Mouse (Mus musculus) myocyte (in vitro differentiated cells): ENCODE data around the gene Bbs9. TPM values are rescaled to one million over a fixed set of nuclear protein-coding genes. Genes with fewer than 3 reads are reported as not detected.

Experiments used
- H3K27me3 ChIP-seq: one replicate; pipeline ENCODE4 v1.6.1; 2011; ENCODE audit not compliant: control insufficient read depth, insufficient read depth, insufficient read length
- H3K36me3 ChIP-seq: one replicate; pipeline ENCODE4 v1.6.1; 2011; ENCODE audit not compliant: control insufficient read depth, insufficient read depth
- H3K4me2 ChIP-seq: one replicate; pipeline ENCODE4 v1.6.1; 2011; ENCODE audit warnings: low read depth, control low read depth
- H3K4me3 ChIP-seq: one replicate; pipeline ENCODE4 v1.5.1; 2011; ENCODE audit warnings: mild to moderate bottlenecking, control low read depth, moderate library complexity
- H3K79me2 ChIP-seq: one replicate; pipeline ENCODE4 v1.6.1; 2011; ENCODE audit not compliant: control insufficient read depth, insufficient read depth
- H3ac ChIP-seq: one replicate; pipeline ENCODE4 v1.6.1; 2011; ENCODE audit not compliant: control insufficient read depth, insufficient read length
- CEBPB ChIP-seq: IDR thresholded peaks from 2 replicates; pipeline ENCODE4 v1.6.1; 2011; ENCODE audit warnings: mild to moderate bottlenecking, moderate library complexity; ENCODE audit not compliant: poor library complexity, insufficient read depth, severe bottlenecking
- E2F4 ChIP-seq: IDR thresholded peaks from one replicate; pipeline ENCODE4 v1.6.1; 2011; ENCODE audit warnings: mild to moderate bottlenecking, control low read depth, moderate library complexity; ENCODE audit not compliant: insufficient read depth
- MAX ChIP-seq: IDR thresholded peaks from one replicate; pipeline ENCODE4 v1.6.1; 2011; ENCODE audit warnings: low read depth, mild to moderate bottlenecking, control low read depth
- MYOD1 ChIP-seq, 3 experiments: IDR thresholded peaks; one replicate each; pipeline ENCODE4 v1.6.1; 2011; ENCODE audit warnings: control low read depth in 2 of 3, low read depth in 2 of 3, mild to moderate bottlenecking in 2 of 3, moderate library complexity in 1 of 3; ENCODE audit not compliant: insufficient read length in 2 of 3, control insufficient read depth in 1 of 3
- MYOG ChIP-seq, 3 experiments: IDR thresholded peaks; one replicate each; pipeline ENCODE4 v1.6.1; 2011; ENCODE audit warnings: control low read depth in 2 of 3, low read depth in 2 of 3, mild to moderate bottlenecking in 2 of 3; ENCODE audit not compliant: insufficient read length in 2 of 3, control insufficient read depth in 1 of 3, insufficient read depth in 1 of 3
- POLR2A ChIP-seq: IDR thresholded peaks from one replicate; pipeline ENCODE4 v1.6.1; 2011; ENCODE audit warnings: low read depth, mild to moderate bottlenecking, control low read depth, moderate library complexity; ENCODE audit not compliant: insufficient read length
- POLR2AphosphoS2 ChIP-seq: IDR thresholded peaks from one replicate; pipeline ENCODE4 v1.6.1; 2011; ENCODE audit warnings: low read depth, control low read depth; ENCODE audit not compliant: insufficient read length
- REST ChIP-seq: IDR thresholded peaks from one replicate; pipeline ENCODE4 v1.6.1; 2011; ENCODE audit warnings: mild to moderate bottlenecking, control low read depth, moderate library complexity; ENCODE audit not compliant: insufficient read depth, insufficient read length
- SRF ChIP-seq: IDR thresholded peaks from one replicate; pipeline ENCODE4 v1.6.1; 2011; ENCODE audit warnings: low read depth; ENCODE audit not compliant: control insufficient read depth, insufficient read length
- TCF12 ChIP-seq: IDR thresholded peaks from one replicate; pipeline ENCODE4 v1.6.1; 2011; ENCODE audit warnings: mild to moderate bottlenecking, control low read depth; ENCODE audit not compliant: poor library complexity, insufficient read depth, severe bottlenecking
- TCF3 ChIP-seq: IDR thresholded peaks from one replicate; pipeline ENCODE4 v1.6.1; 2011; ENCODE audit warnings: low read depth, control low read depth; ENCODE audit not compliant: insufficient read length
- USF1 ChIP-seq: IDR thresholded peaks from one replicate; pipeline ENCODE4 v1.6.1; 2011; ENCODE audit warnings: low read depth, mild to moderate bottlenecking, control low read depth, moderate library complexity
- polyA plus RNA-seq: library from polyadenylated mRNA; unstranded; fragments of >200 nt; fragmentation: generic; extraction: Trizol; gene quantifications from one replicate; pipeline ENCODE4 v1.2.1, GENCODE M21; 2012; ENCODE audit warnings: missing spikeins

Bbs9 gene
- polyA plus RNA-seq, 1 experiment = 3.6 TPM

- no peak overlapping the region for H3K4me3 ChIP-seq
- H3K4me2 ChIP-seq = no peak overlapping the region
- no peaks in the 10 kb centered on the region for H3K79me2 ChIP-seq
- TF ChIP-seq REST (no peak), TCF3 (no peak), POLR2A (no peak), TCF12 (no peak), POLR2AphosphoS2 (no peak), MYOD1 (IDR thresholded peaks at IDR 0.05; ENCODE audit: control insufficient read depth in 1 of 3, insufficient read length in 2 of 3, low read depth in 2 of 3) (no peak), CEBPB (no peak), MAX (no peak)
- no peak overlapping the region for H3ac ChIP-seq
- H3K27me3 ChIP-seq = no peaks in the 10 kb centered on the region
- no peaks in the 10 kb centered on the region for H3K36me3 ChIP-seq
Observed at GRCm38 (mm10) chr9:22530734-22531489, 55.4 kb downstream of the Bbs9 start.

GRCm38 (mm10) chr9:22532112-22532511 is 56.6 kb downstream of the Bbs9 start:
- Histone ChIP-seq H3K4me2 (no peak overlapping the region), H3K36me3 (no peaks in the 10 kb centered on the region), H3ac (no peak overlapping the region), H3K79me2 (no peaks in the 10 kb centered on the region), H3K4me3 (no peak overlapping the region), H3K27me3 (no peaks in the 10 kb centered on the region)
- no peak for TF ChIP-seq E2F4
- TF ChIP-seq MAX = no peak
- TF ChIP-seq POLR2A = no peak
- TF ChIP-seq MYOD1 (IDR thresholded peaks at IDR 0.05; ENCODE audit: control insufficient read depth in 1 of 3, insufficient read length in 2 of 3, low read depth in 2 of 3) = no peak
- no peak for TF ChIP-seq USF1
- TF ChIP-seq CEBPB = no peak

GRCm38 (mm10) chr9:22532810-22533447 is 57.4 kb downstream of the Bbs9 start:
- no peak overlapping the region for H3ac ChIP-seq
- no peak for TF ChIP-seq POLR2A
- no peak for TF ChIP-seq CEBPB
- TF ChIP-seq POLR2AphosphoS2 = no peak
- no peak for TF ChIP-seq USF1
- no peak for TF ChIP-seq MYOG (IDR thresholded peaks at IDR 0.05; ENCODE audit: control insufficient read depth in 1 of 3, insufficient read depth in 1 of 3, insufficient read length in 2 of 3, low read depth in 2 of 3)
- no peak for TF ChIP-seq E2F4
- no peak for TF ChIP-seq MYOD1 (IDR thresholded peaks at IDR 0.05; ENCODE audit: control insufficient read depth in 1 of 3, insufficient read length in 2 of 3, low read depth in 2 of 3)
- TF ChIP-seq MAX = no peak
- H3K36me3 ChIP-seq = no peaks in the 10 kb centered on the region
- no peak overlapping the region for H3K4me2 ChIP-seq
- H3K27me3 ChIP-seq = no peaks in the 10 kb centered on the region
- H3K79me2 ChIP-seq = no peaks in the 10 kb centered on the region
- no peak overlapping the region for H3K4me3 ChIP-seq

- no peaks in the 10 kb centered on the region for H3K27me3 ChIP-seq
- H3K36me3 ChIP-seq = no peaks in the 10 kb centered on the region
- H3K4me3 ChIP-seq = no peak overlapping the region
- no peak for TF ChIP-seq TCF3
- TF ChIP-seq REST = no peak
- TF ChIP-seq MYOD1 (IDR thresholded peaks at IDR 0.05; ENCODE audit: control insufficient read depth in 1 of 3, insufficient read length in 2 of 3, low read depth in 2 of 3) = no peak
- TF ChIP-seq POLR2A = no peak
- no peak for TF ChIP-seq TCF12
- no peak for TF ChIP-seq POLR2AphosphoS2
- no peak for TF ChIP-seq SRF
- H3K4me2 ChIP-seq = no peak overlapping the region
- H3K79me2 ChIP-seq = no peaks in the 10 kb centered on the region
- H3ac ChIP-seq = no peak overlapping the region
Observed at GRCm38 (mm10) chr9:22537767-22538373, 62.4 kb downstream of the Bbs9 start.

DNA sequence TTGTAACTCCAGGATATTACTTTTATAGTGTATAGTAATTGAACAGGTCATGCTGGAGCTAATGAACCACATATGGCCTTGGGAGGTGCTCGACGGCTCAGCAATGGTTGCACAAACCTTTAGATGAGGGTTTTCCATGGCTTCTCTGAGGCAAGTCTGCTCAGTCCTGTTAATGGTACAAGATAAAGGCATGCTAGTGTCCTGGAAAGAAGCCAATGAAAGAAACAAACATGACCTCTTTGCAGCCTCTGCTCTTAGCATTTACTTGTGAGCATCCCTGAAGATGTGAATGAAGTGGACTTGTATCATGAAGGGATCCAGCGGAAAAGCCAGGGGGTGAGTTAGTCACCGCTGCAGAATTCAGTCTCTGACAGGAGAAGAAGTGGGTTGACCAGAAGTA is 64.0 kb downstream of the Bbs9 start:
- Histone ChIP-seq H3ac (no peak overlapping the region), H3K27me3 (no peaks in the 10 kb centered on the region), H3K4me2 (no peak overlapping the region), H3K4me3 (no peak overlapping the region), H3K36me3 (no peaks in the 10 kb centered on the region), H3K79me2 (no peaks in the 10 kb centered on the region)
- TF ChIP-seq E2F4 (no peak), REST (no peak), USF1 (no peak), MYOD1 (IDR thresholded peaks at IDR 0.05; ENCODE audit: control insufficient read depth in 1 of 3, insufficient read length in 2 of 3, low read depth in 2 of 3) (no peak), MYOG (IDR thresholded peaks at IDR 0.05; ENCODE audit: control insufficient read depth in 1 of 3, insufficient read depth in 1 of 3, insufficient read length in 2 of 3, low read depth in 2 of 3) (no peak), CEBPB (no peak), TCF12 (no peak), POLR2AphosphoS2 (no peak), POLR2A (no peak), MAX (no peak)
